ENCODE assay signal across 30 mouse cellular contexts in genomic region chr4:88888236-88888635, GRCm38 (mm10). TPM values are rescaled to one million over a fixed set of nuclear protein-coding genes. Genes with fewer than 3 reads are reported as not detected.
A peak's percentile ranks its signal among the peaks of the same experiment; 100 is the strongest.
DNase-seq lines count a peak whose midpoint lies in the region; ATAC-seq lines count a peak whose summit lies in the region.
"Had no signal": no experiment of that assay in that cellular context is flagged by ENCODE, and none has a peak within 500 bp of the region (broad histone marks: within the 10 kb centered on the region; RNA-seq: fewer than 3 reads in every experiment).

No protein-coding gene starts in this region.

- H3K4me1 ChIP-seq in midbrain, embryonic 16.5 days (ENCODE audit: control insufficient read depth, insufficient read depth, low read length), result no peaks in the 10 kb centered on the region
- no peaks in the 10 kb centered on the region for H3K4me1 ChIP-seq in heart, embryonic 10.5 days
- H3K4me1 ChIP-seq in forebrain, embryonic 13.5 days, result no peaks in the 10 kb centered on the region

- no peaks in the 10 kb centered on the region for H3K9me3 ChIP-seq in midbrain, embryonic 16.5 days (replicated peaks; ENCODE audit: control insufficient read depth, low read length, poor library complexity, severe bottlenecking)
- H3K9me3 ChIP-seq in heart, embryonic 10.5 days, result no peaks in the 10 kb centered on the region
- H3K9me3 ChIP-seq in forebrain, embryonic 13.5 days (replicated peaks), result no peaks in the 10 kb centered on the region

- no peak overlapping the region for H3K4me2 ChIP-seq in midbrain, embryonic 16.5 days (ENCODE audit: low read length)
- H3K4me2 ChIP-seq in forebrain, embryonic 13.5 days, result no peak overlapping the region

- no peak overlapping the region for H3K27ac ChIP-seq in midbrain, embryonic 16.5 days (ENCODE audit: low read length)
- no peak overlapping the region for H3K27ac ChIP-seq in heart, embryonic 10.5 days
- H3K27ac ChIP-seq in forebrain, embryonic 13.5 days, result no peak overlapping the region

- H3K27me3 ChIP-seq in midbrain, embryonic 16.5 days (ENCODE audit: control insufficient read depth, insufficient read depth, low read depth, low read length), result no peaks in the 10 kb centered on the region
- no peaks in the 10 kb centered on the region for H3K27me3 ChIP-seq in heart, embryonic 10.5 days (ENCODE audit: insufficient read depth, poor library complexity, severe bottlenecking)
- no peaks in the 10 kb centered on the region for H3K27me3 ChIP-seq in forebrain, embryonic 13.5 days
- H3K27me3 ChIP-seq: CH12.LX, Patski had no signal

- peak; percentile 71 for ATAC-seq in common myeloid progenitor, adult 5-6 weeks (replicated peaks; ENCODE audit: low read depth, poor library complexity, severe bottlenecking)
- ATAC-seq in hematopoietic stem cell, adult 5-6 weeks (replicated peaks in 1 of 2; ENCODE audit: insufficient read depth in 1 of 2, low FRiP score in 2 of 2, low TSS enrichment in 1 of 2, low read depth in 1 of 2, poor library complexity in 2 of 2, severe bottlenecking in 2 of 2), result peak; percentile 76 to 81; a peak in 3 of 4 replicates
- no peak for ATAC-seq in midbrain, embryonic 16.5 days
- ATAC-seq in forebrain, embryonic 13.5 days, result no peak
- ATAC-seq: activated CD4-positive, CD25-positive, alpha-beta regulatory T cell, adult 4 months; CD4-positive, CD25-positive, alpha-beta regulatory T cell, adult 4 months; Patski had no signal

- no peak overlapping the region for H3K9ac ChIP-seq in midbrain, embryonic 16.5 days (ENCODE audit: low read depth, low read length)
- no peak overlapping the region for H3K9ac ChIP-seq in forebrain, embryonic 13.5 days

- no peaks in the 10 kb centered on the region for H3K36me3 ChIP-seq in midbrain, embryonic 16.5 days (ENCODE audit: control insufficient read depth, insufficient read depth, low read length)
- no peaks in the 10 kb centered on the region for H3K36me3 ChIP-seq in heart, embryonic 10.5 days
- H3K36me3 ChIP-seq in forebrain, embryonic 13.5 days (ENCODE audit: poor library complexity, severe bottlenecking), result no peaks in the 10 kb centered on the region
- H3K36me3 ChIP-seq: G1E had no signal

- no peak overlapping the region for H3K4me3 ChIP-seq in midbrain, embryonic 16.5 days (ENCODE audit: low read depth, low read length)
- no peak overlapping the region for H3K4me3 ChIP-seq in heart, embryonic 10.5 days
- H3K4me3 ChIP-seq in forebrain, embryonic 13.5 days, result no peak overlapping the region

- DNase-seq in 416B (ENCODE audit: low read depth), result peak; percentile 65
- peak; percentile 49 for DNase-seq in Muller cell, postnatal 12 days (ENCODE audit: inconsistent ontology term)
- DNase-seq in heart, embryonic 10.5 days (ENCODE audit: low spot score), result no peak
- no peak for DNase-seq in urinary bladder, postnatal 14 days (ENCODE audit: low spot score)
- DNase-seq: adrenal gland, adult 2 months; adrenal gland, adult 8-10 months; adrenal gland, postnatal 10 days; adrenal gland, postnatal 14 days; adrenal gland, postnatal 25 days; adrenal gland, postnatal 36 days; B cell, adult 2 months; cerebellum, adult 11 months; cerebellum, adult 11-12 months; cerebellum, adult 18-20 months; cerebellum, adult 2 months had no signal

RNA-seq across cellular contexts. Expression of gene Ifne, which starts 8.2 kb away (rescaled TPM):
- not detected in 2 replicates for total RNA-seq in common myeloid progenitor, adult 5-6 weeks (2017)
- not detected in 2 replicates for total RNA-seq in hematopoietic stem cell, adult 5-6 weeks (2017)
- polyA plus RNA-seq in midbrain, embryonic 16.5 days (2015; fragmentation: Nextera tagmentation; extraction: Ambion mirVana), result not detected in 2 replicates
- not detected in 2 replicates for polyA plus RNA-seq in heart, embryonic 10.5 days (2016; fragmentation: Nextera tagmentation; extraction: Ambion mirVana)
- polyA plus RNA-seq in forebrain, embryonic 13.5 days (2015; fragmentation: Nextera tagmentation; extraction: Ambion mirVana), result not detected in 2 replicates
- total RNA-seq: adrenal gland, adult 18-20 months; adrenal gland, adult 2 months; adrenal gland, adult 8-10 months; adrenal gland, postnatal 10 days; adrenal gland, postnatal 14 days; adrenal gland, postnatal 25 days; adrenal gland, postnatal 36 days; adrenal gland, postnatal 4 days; CH12.LX; ES-E14; G1E; MEL had no signal
- polyA plus RNA-seq: activated CD4-positive, CD25-positive, alpha-beta regulatory T cell, adult 4 months; adrenal gland, adult 2 months; brain, embryonic 14.5 days; C2C12; CD4-positive, CD25-positive, alpha-beta regulatory T cell, adult 4 months; cerebellum, adult 2 months; G1E had no signal

RNA-seq across cellular contexts. Expression of gene Ifna1, which starts 38.3 kb away (rescaled TPM):
- total RNA-seq in common myeloid progenitor, adult 5-6 weeks (2017), result not detected in 2 replicates
- not detected in 2 replicates for total RNA-seq in hematopoietic stem cell, adult 5-6 weeks (2017)
- not detected in 2 replicates for polyA plus RNA-seq in midbrain, embryonic 16.5 days (2015; fragmentation: Nextera tagmentation; extraction: Ambion mirVana)
- not detected in 2 replicates for polyA plus RNA-seq in heart, embryonic 10.5 days (2016; fragmentation: Nextera tagmentation; extraction: Ambion mirVana)
- polyA plus RNA-seq in forebrain, embryonic 13.5 days (2015; fragmentation: Nextera tagmentation; extraction: Ambion mirVana), result not detected in 2 replicates
- total RNA-seq: adrenal gland, adult 18-20 months; adrenal gland, adult 2 months; adrenal gland, adult 8-10 months; adrenal gland, postnatal 10 days; adrenal gland, postnatal 14 days; adrenal gland, postnatal 25 days; adrenal gland, postnatal 36 days; adrenal gland, postnatal 4 days; CH12.LX; ES-E14; G1E; MEL had no signal
- polyA plus RNA-seq: activated CD4-positive, CD25-positive, alpha-beta regulatory T cell, adult 4 months; adrenal gland, adult 2 months; brain, embryonic 14.5 days; C2C12; CD4-positive, CD25-positive, alpha-beta regulatory T cell, adult 4 months; cerebellum, adult 2 months; G1E; Patski had no signal

RNA-seq across cellular contexts. Expression of gene Ifna4, which starts 46.6 kb away (rescaled TPM):
- total RNA-seq in common myeloid progenitor, adult 5-6 weeks (2017), result not detected in 2 replicates
- total RNA-seq in hematopoietic stem cell, adult 5-6 weeks (2017), result not detected in 2 replicates
- polyA plus RNA-seq in midbrain, embryonic 16.5 days (2015; fragmentation: Nextera tagmentation; extraction: Ambion mirVana), result not detected in 2 replicates
- polyA plus RNA-seq in heart, embryonic 10.5 days (2016; fragmentation: Nextera tagmentation; extraction: Ambion mirVana), result not detected in 2 replicates
- not detected in 2 replicates for polyA plus RNA-seq in forebrain, embryonic 13.5 days (2015; fragmentation: Nextera tagmentation; extraction: Ambion mirVana)
- total RNA-seq: adrenal gland, adult 18-20 months; adrenal gland, adult 2 months; adrenal gland, adult 8-10 months; adrenal gland, postnatal 10 days; adrenal gland, postnatal 14 days; adrenal gland, postnatal 25 days; adrenal gland, postnatal 36 days; adrenal gland, postnatal 4 days; CH12.LX; ES-E14; MEL had no signal
- polyA plus RNA-seq: activated CD4-positive, CD25-positive, alpha-beta regulatory T cell, adult 4 months; adrenal gland, adult 2 months; brain, embryonic 14.5 days; C2C12; CD4-positive, CD25-positive, alpha-beta regulatory T cell, adult 4 months; cerebellum, adult 2 months; G1E; Patski had no signal

RNA-seq across cellular contexts. Expression of gene Ifna5, which starts 52.9 kb away (rescaled TPM):
- not detected in 2 replicates for total RNA-seq in common myeloid progenitor, adult 5-6 weeks (2017)
- total RNA-seq in hematopoietic stem cell, adult 5-6 weeks (2017), result not detected in 2 replicates
- polyA plus RNA-seq in midbrain, embryonic 16.5 days (2015; fragmentation: Nextera tagmentation; extraction: Ambion mirVana), result not detected in 2 replicates
- not detected in 2 replicates for polyA plus RNA-seq in heart, embryonic 10.5 days (2016; fragmentation: Nextera tagmentation; extraction: Ambion mirVana)
- not detected in 2 replicates for polyA plus RNA-seq in forebrain, embryonic 13.5 days (2015; fragmentation: Nextera tagmentation; extraction: Ambion mirVana)
- total RNA-seq: adrenal gland, adult 18-20 months; adrenal gland, adult 2 months; adrenal gland, adult 8-10 months; adrenal gland, postnatal 10 days; adrenal gland, postnatal 14 days; adrenal gland, postnatal 25 days; adrenal gland, postnatal 36 days; adrenal gland, postnatal 4 days; CH12.LX; ES-E14; G1E; MEL had no signal
- polyA plus RNA-seq: activated CD4-positive, CD25-positive, alpha-beta regulatory T cell, adult 4 months; adrenal gland, adult 2 months; brain, embryonic 14.5 days; C2C12; CD4-positive, CD25-positive, alpha-beta regulatory T cell, adult 4 months; cerebellum, adult 2 months; G1E; Patski had no signal

Comparison
In these comparisons a context has a peak if more than half of its experiments do, and no peak if none do; other contexts are left out.
1. DNase-seq: peak in 416B (single experiment) and Muller cell, postnatal 12 days (single experiment); none in heart, embryonic 10.5 days (single experiment) and urinary bladder, postnatal 14 days (single experiment).
2. ATAC-seq: peak in common myeloid progenitor, adult 5-6 weeks (single experiment) and hematopoietic stem cell, adult 5-6 weeks (2 of 2); none in midbrain, embryonic 16.5 days (single experiment) and forebrain, embryonic 13.5 days (single experiment).